Mouse (Mus musculus): ENCODE measurements at regions not wholly inside any gene's neighbourhood (a gene's known extent, or its start where the extent isn't known, plus 50 kb on each side); places are given as distances from the start of the nearest gene placed in this dataset.

DNA sequence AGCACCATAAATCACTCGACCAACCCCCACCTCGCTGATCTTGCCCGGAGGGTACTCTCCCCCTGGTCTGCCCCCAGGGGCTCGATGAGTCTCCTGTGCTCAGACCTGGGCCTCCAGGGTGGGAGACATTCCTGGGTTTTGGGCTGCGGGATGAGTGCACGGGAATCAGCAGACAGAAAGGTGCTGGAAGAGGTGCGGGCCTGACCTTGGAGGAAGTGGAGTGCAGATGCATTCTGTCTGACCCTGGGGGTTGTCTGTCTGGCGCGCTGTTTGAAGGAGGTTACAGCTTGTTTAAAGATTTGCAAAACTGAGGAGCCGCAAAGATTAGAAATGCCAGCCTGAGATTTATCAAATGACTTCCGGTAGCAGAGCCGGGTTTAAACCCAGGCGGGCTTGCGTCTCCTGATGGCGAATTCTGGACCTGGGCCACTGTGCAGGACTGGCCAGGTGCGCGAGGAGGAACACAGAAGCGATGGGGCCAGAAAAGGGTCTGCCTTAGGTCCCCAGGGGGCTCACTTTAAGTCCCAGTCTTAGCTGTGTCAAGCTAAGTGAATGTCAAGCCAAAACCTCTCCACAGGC is 257.9 kb upstream of the Nfe2l3 start:
- TF ChIP-seq CTCF (IDR thresholded peaks at IDR 0.05; ENCODE audit: insufficient read depth, low read length), result no peak
- no peak for TF ChIP-seq POLR2A (IDR thresholded peaks at IDR 0.05; ENCODE audit: borderline replicate concordance, extremely low read depth, low read depth, low read length)

Data from lung, adult 2 months (tissue).